Mouse (Mus musculus) heart, embryonic 15.5 days (tissue): ENCODE measurements around the gene Rgl2. TPM values are rescaled to one million over a fixed set of nuclear protein-coding genes. Genes with fewer than 3 reads are reported as not detected.

Source experiments
- ATAC-seq: fragments of 200-750 bp; cut with Nextera tagmentation; replicated peaks from 2 replicates; pipeline ENCODE4 v1.8.0; 2017; ENCODE audit warnings: low read depth, moderate TSS enrichment; ENCODE audit not compliant: insufficient number of reproducible peaks, insufficient read depth, low FRiP score
- H3K27ac ChIP-seq: fragments of 300-500 bp; sonication (generic); 2 replicates; pipeline ENCODE4 v1.5.1; 2015; ENCODE audit warnings: mild to moderate bottlenecking, inconsistent platforms
- H3K27me3 ChIP-seq: fragments of 300-500 bp; sonication (generic); 2 replicates; pipeline ENCODE4 v1.6.1; 2015; ENCODE audit warnings: inconsistent platforms
- H3K36me3 ChIP-seq: fragments of 300-500 bp; sonication (generic); 2 replicates; pipeline ENCODE4 v1.6.1; 2015; ENCODE audit warnings: mild to moderate bottlenecking, inconsistent platforms
- H3K4me1 ChIP-seq: fragments of 300-500 bp; sonication (generic); replicated peaks from 2 replicates; pipeline ENCODE4 v1.6.1; 2015; ENCODE audit warnings: inconsistent platforms
- H3K4me2 ChIP-seq: fragments of 300-500 bp; sonication (generic); 2 replicates; pipeline ENCODE4 v1.6.1; 2015; ENCODE audit warnings: inconsistent platforms, mild to moderate bottlenecking, moderate library complexity
- H3K4me3 ChIP-seq: fragments of 300-500 bp; sonication (generic); 2 replicates; pipeline ENCODE4 v1.5.1; 2015; ENCODE audit warnings: mild to moderate bottlenecking, inconsistent platforms
- H3K9ac ChIP-seq: fragments of 300-500 bp; sonication (generic); 2 replicates; pipeline ENCODE4 v1.6.1; 2015; ENCODE audit warnings: mild to moderate bottlenecking, inconsistent platforms
- H3K9me3 ChIP-seq: fragments of 300-500 bp; sonication (generic); replicated peaks from 2 replicates; pipeline ENCODE4 v1.6.1; 2016; ENCODE audit warnings: inconsistent platforms
- WGBS: fragments of 180-500 bp; shearing (Covaris S2); methylation state at CpG from one replicate; pipeline ENCODE4 v1.1.7; 2015; ENCODE audit warnings: mixed read lengths; 5-methylcytosine and 5-hydroxymethylcytosine counted together
- polyA plus RNA-seq: library from polyadenylated mRNA; unstranded; fragments of >200 nt; fragmentation: Nextera tagmentation; extraction: Ambion mirVana; gene quantifications from 2 replicates; pipeline ENCODE4 v1.2.1, GENCODE M21; 2015

The Rgl2 gene
- polyA plus RNA-seq, 1 experiment from 2014 or later, result 34.7 TPM

DNA sequence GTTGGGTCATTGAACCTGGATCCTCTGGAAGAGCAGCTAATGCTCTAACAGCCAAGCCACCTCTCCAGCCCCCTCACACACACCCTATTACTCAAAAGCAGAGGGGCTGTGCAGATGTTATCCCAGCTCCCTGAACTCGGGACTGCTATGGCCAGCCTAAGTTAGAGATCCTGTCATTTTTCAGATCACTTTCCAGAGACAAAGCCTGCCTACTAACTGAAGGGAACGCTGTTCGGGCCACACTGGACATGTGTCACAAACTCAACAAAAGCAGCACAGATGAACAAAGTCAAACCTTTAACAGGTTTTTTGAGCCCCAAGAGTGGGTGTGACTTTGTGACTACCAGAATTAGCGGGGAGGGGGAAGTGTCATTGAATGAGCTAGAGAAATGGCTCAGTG lies 23.5 kb downstream of the Rgl2 start:
- no peak overlapping the region for H3K9ac ChIP-seq
- H3K4me1 ChIP-seq, result peaks cover 58% of the 10 kb centered on the region
- 0 out of 2 replicates have a peak overlapping the region, but pooled peaks have one; percentile 2 for H3K4me2 ChIP-seq
- 81% methylated on average over 4 of the region's 4 CpGs for WGBS
- ATAC-seq, result no peak
- H3K36me3 ChIP-seq, result peaks cover 25% of the 10 kb centered on the region
- H3K27me3 ChIP-seq, result no peaks in the 10 kb centered on the region
- no peaks in the 10 kb centered on the region for H3K9me3 ChIP-seq
- no peak overlapping the region for H3K27ac ChIP-seq
- no peak overlapping the region for H3K4me3 ChIP-seq

DNA sequence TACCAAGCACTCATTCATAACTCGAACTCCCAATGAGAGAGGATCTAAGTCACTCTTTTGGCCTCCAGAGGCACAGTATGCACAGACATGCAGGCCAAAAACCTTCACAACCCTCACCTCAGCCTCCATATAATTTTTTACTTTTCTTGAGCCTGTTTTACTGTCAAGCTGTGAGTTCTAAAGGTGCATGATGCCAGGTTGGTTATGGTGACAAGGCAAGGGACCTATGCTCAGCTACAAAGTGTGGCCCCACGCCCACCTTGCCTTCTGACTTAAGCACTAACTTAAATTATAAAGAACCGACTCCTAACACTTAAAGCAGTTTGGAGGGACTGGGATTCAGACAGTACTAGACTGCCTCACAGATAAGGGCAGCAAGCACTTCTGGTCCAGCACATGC lies 24.0 kb downstream of the Rgl2 start:
- peaks cover 25% of the 10 kb centered on the region for H3K36me3 ChIP-seq
- H3K4me2 ChIP-seq, result peak overlapping the region; percentile 72; the same call in 1 of the 2 replicates
- no peak overlapping the region for H3K9ac ChIP-seq
- H3K4me3 ChIP-seq, result no peak overlapping the region
- ATAC-seq, result no peak
- H3K27me3 ChIP-seq, result no peaks in the 10 kb centered on the region
- no peaks in the 10 kb centered on the region for H3K9me3 ChIP-seq
- H3K27ac ChIP-seq, result no peak overlapping the region
- peaks cover 58% of the 10 kb centered on the region for H3K4me1 ChIP-seq
- 79% methylated on average over 3 of the region's 3 CpGs for WGBS

DNA sequence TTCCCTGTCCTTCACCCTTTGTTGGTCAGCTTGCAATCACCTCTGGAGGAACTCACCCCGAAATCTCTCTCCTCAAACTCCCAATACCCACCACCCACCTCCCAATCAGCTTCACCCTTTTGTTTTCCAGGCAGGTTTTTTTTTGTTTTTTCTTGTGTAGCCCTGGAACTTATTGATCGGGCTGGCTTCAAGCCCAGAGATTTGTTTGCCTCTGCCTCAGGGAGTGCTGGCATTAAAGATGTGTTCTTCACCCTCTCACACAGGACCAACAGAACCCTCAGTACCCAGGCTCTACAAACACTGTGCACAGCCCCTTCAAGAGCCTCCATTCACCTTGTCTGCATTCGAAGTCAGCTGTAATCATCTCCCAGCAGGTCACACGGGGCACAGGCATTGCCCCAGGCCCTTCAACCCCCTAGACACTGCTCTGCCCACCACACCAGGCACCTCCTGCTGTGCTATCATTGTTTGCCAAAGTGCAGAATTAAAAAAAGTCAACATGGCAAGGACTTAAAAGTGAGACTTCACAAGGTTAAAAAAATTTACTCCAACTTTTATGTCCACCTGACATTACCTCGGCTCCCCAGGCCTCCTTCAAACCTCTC lies 24.7 kb downstream of the Rgl2 start:
- Histone ChIP-seq H3K27me3 (no peaks in the 10 kb centered on the region), H3K4me2 (peak overlapping the region; percentile 72), H3K4me3 (peak overlapping the region; percentile 84), H3K9me3 (no peaks in the 10 kb centered on the region), H3K9ac (peak overlapping the region; percentile 91), H3K36me3 (peaks cover 31% of the 10 kb centered on the region), H3K4me1 (peaks cover 58% of the 10 kb centered on the region), H3K27ac (peak overlapping the region; percentile 86; the same call in 1 of the 2 replicates)
- ATAC-seq, result no peak
- WGBS, result 36% methylated on average over 5 of the region's 5 CpGs

DNA sequence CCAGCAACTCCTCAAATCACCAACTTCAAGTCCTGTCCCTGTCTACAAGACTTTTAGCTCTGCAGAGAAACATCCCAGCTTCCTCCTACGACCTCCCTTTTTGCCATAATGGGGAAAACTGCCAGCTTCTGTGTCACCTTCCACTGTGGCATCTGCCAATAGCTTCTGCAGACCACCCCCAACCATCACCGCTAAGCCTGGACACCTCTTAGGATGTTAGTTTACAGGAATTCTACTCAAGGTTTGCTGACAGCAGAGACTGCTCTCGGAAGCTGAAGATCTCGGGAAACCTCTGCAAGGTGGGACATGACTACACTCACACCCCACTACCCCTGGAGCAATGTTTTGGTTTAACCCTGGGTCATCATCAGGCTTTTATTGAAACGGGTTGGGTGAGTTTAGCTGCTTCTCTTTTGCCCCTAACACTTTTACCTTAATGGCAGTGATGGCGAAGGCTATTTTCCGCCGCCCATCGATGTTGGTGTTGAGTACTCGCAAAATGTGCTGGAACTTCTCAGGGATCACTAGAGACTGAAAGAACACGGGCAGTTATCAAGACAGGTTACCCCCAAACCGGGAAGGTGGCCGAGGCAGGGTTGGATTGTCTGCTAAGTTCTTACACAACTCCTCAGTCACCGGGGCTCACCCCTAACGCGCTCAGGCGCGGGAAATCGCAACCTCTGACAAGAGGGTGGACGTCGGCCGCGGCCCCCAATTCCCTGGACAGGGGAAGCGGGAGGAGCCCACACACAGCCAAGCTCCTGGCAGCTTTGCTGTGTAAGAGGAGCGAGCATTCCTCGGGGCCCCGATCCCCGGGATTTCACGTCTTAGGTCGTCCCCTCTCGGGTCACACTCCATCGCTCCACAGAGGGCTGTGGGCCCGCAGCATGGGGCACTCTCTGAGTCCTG lies 25.6 kb downstream of the Rgl2 start:
- Histone ChIP-seq H3K36me3 (peaks cover 40% of the 10 kb centered on the region), H3K9ac (peak overlapping the region; percentile 91)

DNA sequence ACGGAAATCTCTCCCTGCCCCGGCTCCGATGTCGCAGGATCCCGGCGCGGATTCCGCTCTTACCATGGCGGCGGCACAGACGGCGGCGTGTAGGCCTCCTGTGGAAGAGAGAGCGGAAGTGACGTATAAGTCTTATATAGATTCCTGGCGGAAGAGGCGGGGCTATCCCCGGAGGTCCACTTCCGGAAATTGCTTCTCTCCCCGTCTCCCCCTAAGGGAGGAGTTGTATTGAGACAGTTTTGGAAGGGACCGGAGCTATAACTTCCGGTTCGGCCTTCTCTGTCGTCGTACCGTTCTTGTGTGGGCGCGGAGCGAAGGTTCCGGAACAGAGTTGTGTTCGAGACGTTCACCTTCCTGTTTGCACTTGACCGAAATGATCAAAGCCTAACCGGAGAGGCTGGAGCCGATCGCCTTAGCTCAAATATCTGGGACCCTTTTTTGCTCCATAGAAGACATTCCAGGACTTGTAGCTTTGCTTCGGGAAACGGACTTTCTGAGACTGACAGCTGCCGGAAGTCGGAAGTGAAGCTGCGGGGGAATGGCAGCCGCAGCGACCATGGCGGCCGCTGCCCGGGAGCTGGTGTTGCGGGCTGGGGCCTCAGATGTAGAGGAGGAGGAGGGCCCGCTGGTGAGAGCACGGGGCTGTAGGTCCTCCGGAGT lies 26.3 kb downstream of the Rgl2 start, which contains the start of the genes Vps52 and Rps18:
Vps52 (plus strand) TSS at position 258 of the 660 bp plus-strand sequence.
Rps18 (minus strand) TSS at position 447 of the 660 bp plus-strand sequence.
- H3K9me3 ChIP-seq, result no peaks in the 10 kb centered on the region
- peaks cover 44% of the 10 kb centered on the region for H3K4me1 ChIP-seq
- H3K4me2 ChIP-seq, result peak within 1 kb of the TSS; percentile 74
- peaks cover 46% of the 10 kb centered on the region for H3K36me3 ChIP-seq
- peak within 1 kb of the TSS; percentile 87 for H3K27ac ChIP-seq
- peak within 1 kb of the TSS; percentile 84 for H3K4me3 ChIP-seq
- peak; percentile 88 for ATAC-seq
- peak within 1 kb of the TSS; percentile 91 for H3K9ac ChIP-seq
- H3K27me3 ChIP-seq, result no peaks in the 10 kb centered on the region
- WGBS, result under 1% methylated on average over 50 of the region's 50 CpGs

More for the DNA sequence above, 25.6 kb downstream of the Rgl2 start:
- H3K27ac ChIP-seq, result peak overlapping the region; percentile 86
- peak overlapping the region; percentile 72 for H3K4me2 ChIP-seq
- peaks cover 52% of the 10 kb centered on the region for H3K4me1 ChIP-seq
- peak; percentile 25 for ATAC-seq
- H3K27me3 ChIP-seq, result no peaks in the 10 kb centered on the region
- WGBS, result under 1% methylated on average over 33 of the region's 33 CpGs
- peak overlapping the region; percentile 84 for H3K4me3 ChIP-seq
- H3K9me3 ChIP-seq, result no peaks in the 10 kb centered on the region

DNA sequence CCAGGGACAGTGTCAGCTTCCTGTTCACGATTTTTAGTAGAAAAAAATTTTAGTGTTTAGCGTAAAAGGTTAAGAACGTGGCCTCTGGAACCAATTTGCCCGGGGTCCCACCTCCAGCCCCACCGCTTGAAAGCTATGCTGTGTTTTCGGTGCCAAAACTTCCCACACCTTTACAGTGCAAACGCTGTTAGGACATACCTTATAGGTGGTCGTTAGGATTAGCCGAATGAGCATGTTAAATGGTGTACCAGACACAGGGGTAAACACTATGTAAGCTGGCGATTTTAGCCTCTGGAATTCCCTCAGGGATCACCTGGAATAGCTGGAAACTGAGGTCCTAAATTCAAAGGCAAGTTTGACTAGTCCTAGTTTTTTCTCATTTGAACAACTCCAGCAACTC lies 27.0 kb downstream of the Rgl2 start:
- peaks cover 38% of the 10 kb centered on the region for H3K4me1 ChIP-seq
- 6% methylated on average over 10 of the region's 10 CpGs for WGBS
- peak overlapping the region; percentile 72 for H3K9ac ChIP-seq
- ATAC-seq, result no peak
- H3K4me3 ChIP-seq, result peak overlapping the region; percentile 84
- no peaks in the 10 kb centered on the region for H3K27me3 ChIP-seq
- peaks cover 51% of the 10 kb centered on the region for H3K36me3 ChIP-seq
- H3K4me2 ChIP-seq, result peak overlapping the region; percentile 74
- H3K9me3 ChIP-seq, result no peaks in the 10 kb centered on the region
- peak overlapping the region; percentile 87 for H3K27ac ChIP-seq

DNA sequence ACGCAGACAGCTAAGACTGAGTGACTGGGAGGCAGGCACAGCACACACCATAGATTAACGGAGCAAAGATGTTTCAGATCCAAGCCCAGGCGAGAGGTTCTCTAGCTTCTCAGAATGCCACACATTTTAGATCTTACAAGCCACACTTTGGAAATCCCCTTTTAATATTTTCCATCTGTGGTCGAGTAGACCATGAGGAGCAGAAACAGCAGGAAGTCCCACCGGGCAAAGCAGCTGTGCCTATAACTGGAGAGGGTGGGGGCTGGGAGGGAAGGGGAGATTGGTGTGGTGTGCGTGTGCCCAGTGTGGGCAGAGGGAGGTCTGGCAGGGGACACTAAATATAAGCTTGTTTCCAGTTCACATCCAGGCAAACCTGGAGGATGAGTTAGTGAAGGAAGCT lies 28.1 kb downstream of the Rgl2 start:
- Histone ChIP-seq H3K9me3 (no peaks in the 10 kb centered on the region), H3K36me3 (peaks cover 41% of the 10 kb centered on the region), H3K4me2 (no peak overlapping the region), H3K4me3 (no peak overlapping the region), H3K4me1 (peaks cover 28% of the 10 kb centered on the region), H3K9ac (no peak overlapping the region), H3K27ac (no peak overlapping the region), H3K27me3 (no peaks in the 10 kb centered on the region)
- ATAC-seq, result no peak
- WGBS, result 84% methylated on average over 6 of the region's 6 CpGs

DNA sequence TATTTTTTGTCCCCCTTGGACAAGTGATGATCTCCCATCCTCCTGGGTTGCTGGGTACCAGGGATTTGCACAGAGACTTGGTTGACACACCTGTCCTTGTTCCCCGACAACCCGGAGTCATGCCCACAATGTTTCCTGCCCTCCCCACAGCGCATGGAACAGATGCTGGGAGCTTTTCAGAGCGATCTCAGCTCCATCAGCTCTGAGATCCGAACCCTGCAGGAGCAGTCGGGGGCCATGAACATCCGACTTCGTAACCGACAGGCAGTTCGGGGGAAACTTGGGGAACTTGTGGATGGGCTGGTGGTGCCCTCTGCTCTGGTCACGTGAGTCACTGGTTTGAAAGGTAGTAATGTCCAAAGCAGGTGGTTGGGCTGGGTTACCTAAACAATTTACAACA lies 29.1 kb downstream of the Rgl2 start:
- H3K9ac ChIP-seq, result no peak overlapping the region
- peaks cover 19% of the 10 kb centered on the region for H3K4me1 ChIP-seq
- no peaks in the 10 kb centered on the region for H3K27me3 ChIP-seq
- no peak overlapping the region for H3K4me2 ChIP-seq
- 93% methylated on average over 11 of the region's 11 CpGs for WGBS
- no peaks in the 10 kb centered on the region for H3K9me3 ChIP-seq
- no peak overlapping the region for H3K27ac ChIP-seq
- H3K4me3 ChIP-seq, result no peak overlapping the region
- no peak for ATAC-seq
- H3K36me3 ChIP-seq, result peaks cover 41% of the 10 kb centered on the region

DNA sequence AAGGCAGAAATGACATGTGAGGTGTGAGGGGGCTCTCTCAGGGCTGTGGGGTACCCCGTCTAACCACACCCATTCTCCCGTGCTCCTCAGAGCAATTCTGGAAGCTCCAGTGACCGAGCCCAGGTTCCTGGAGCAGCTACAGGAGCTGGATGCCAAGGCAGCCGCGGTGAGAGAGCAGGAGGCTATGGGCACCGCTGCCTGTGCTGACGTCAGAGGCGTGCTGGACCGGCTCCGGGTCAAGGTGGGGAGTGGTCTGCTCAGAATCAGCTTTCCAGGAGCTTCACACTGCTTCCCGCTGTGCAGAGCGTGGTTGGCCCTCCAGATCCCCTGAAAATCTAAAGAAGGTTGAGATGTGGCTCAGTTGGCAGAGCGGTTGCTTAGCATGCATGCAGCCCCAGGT lies 29.8 kb downstream of the Rgl2 start:
- 93% methylated on average over 13 of the region's 13 CpGs for WGBS
- Histone ChIP-seq H3K9me3 (no peaks in the 10 kb centered on the region), H3K9ac (no peak overlapping the region), H3K27me3 (no peaks in the 10 kb centered on the region), H3K27ac (no peak overlapping the region), H3K4me2 (no peak overlapping the region), H3K36me3 (peaks cover 43% of the 10 kb centered on the region), H3K4me3 (no peak overlapping the region), H3K4me1 (peaks cover 12% of the 10 kb centered on the region)
- no peak for ATAC-seq

DNA sequence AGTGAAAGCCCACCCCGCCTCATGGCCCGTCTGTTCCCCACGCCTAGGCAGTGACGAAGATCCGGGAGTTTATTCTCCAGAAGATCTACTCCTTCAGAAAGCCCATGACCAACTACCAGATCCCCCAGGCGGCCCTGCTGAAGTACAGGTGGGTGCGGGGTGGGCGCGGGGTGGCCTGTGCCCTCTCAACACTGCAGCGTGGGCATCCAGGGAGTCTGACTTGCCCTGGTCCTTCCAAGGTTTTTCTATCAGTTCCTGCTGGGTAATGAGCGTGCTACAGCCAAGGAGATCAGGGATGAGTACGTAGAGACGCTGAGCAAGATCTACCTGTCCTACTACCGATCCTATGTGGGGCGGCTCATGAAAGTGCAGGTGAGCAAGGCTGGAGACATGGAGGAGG lies 30.6 kb downstream of the Rgl2 start:
- Histone ChIP-seq H3K9me3 (no peaks in the 10 kb centered on the region), H3K36me3 (peaks cover 45% of the 10 kb centered on the region)

DNA sequence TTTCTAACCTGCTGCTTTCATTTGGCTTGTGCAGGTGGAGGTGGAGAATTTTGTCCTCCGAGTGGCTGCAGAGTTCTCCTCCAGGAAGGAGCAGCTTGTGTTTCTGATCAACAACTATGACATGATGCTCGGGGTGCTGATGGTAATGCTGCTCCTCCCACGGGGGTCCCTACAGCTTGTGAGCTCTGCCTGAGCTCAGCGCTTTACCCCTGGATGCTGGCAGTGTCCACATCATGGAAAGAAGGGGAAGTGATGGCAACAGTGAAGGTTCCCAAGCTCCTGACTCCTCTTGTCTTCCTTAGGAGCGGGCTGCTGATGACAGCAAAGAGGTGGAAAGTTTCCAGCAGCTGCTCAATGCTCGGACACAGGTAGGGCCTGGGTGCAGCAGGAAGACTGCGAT lies 33.5 kb downstream of the Rgl2 start:
- H3K9me3 ChIP-seq, result no peaks in the 10 kb centered on the region
- H3K4me2 ChIP-seq, result no peak overlapping the region
- ATAC-seq, result no peak
- H3K4me1 ChIP-seq, result no peaks in the 10 kb centered on the region
- WGBS, result 92% methylated on average over 7 of the region's 7 CpGs
- H3K4me3 ChIP-seq, result no peak overlapping the region
- no peak overlapping the region for H3K27ac ChIP-seq
- no peaks in the 10 kb centered on the region for H3K27me3 ChIP-seq
- H3K9ac ChIP-seq, result no peak overlapping the region
- peaks cover 53% of the 10 kb centered on the region for H3K36me3 ChIP-seq

More for the DNA sequence above, 30.6 kb downstream of the Rgl2 start:
- ATAC-seq, result no peak
- Histone ChIP-seq H3K4me1 (peaks cover 6% of the 10 kb centered on the region), H3K4me3 (no peak overlapping the region), H3K27ac (no peak overlapping the region), H3K27me3 (no peaks in the 10 kb centered on the region), H3K4me2 (no peak overlapping the region), H3K9ac (no peak overlapping the region)
- WGBS, result 88% methylated on average over 15 of the region's 15 CpGs
